Mouse (Mus musculus): Measurements from ENCODE around the gene Ssbp4. TPM values are rescaled to one million over a fixed set of nuclear protein-coding genes. Genes with fewer than 3 reads are reported as not detected.
A peak's percentile ranks its signal among the peaks of the same experiment; 100 is the strongest.

Gene Ssbp4
- total RNA-seq (2021): 10 to 100 TPM; 31.1 to 40.1 TPM
- long read RNA-seq, experiment 1, transcript Ssbp4-201 (17 exons, 1,475 nt): major isoform, 8 of 58 reads
- long read RNA-seq, experiment 1, partial matches to known transcripts: 11 of 58 reads
- long read RNA-seq, experiment 1, other reads (novel, unspliced or antisense): 39 of 58 reads
- long read RNA-seq, experiment 2, transcript Ssbp4-201 (17 exons, 1,475 nt): major isoform, 12 of 39 reads
- long read RNA-seq, experiment 2, partial matches to known transcripts: 7 of 39 reads
- long read RNA-seq, experiment 2, other reads (novel, unspliced or antisense): 19 of 39 reads

GRCm38 (mm10) chr8:70608749-70609367 lies at the start of gene Ssbp4:
Ssbp4 (minus strand) TSS chr8:70608872.
- no peak for DNase-seq

- no peak for DNase-seq
These were observed 49.1 kb upstream of the Ssbp4 start for GRCm38 (mm10) chr8:70657739-70658138.

- DNase-seq: no peak
These were observed 48.5 kb upstream of the Ssbp4 start for GRCm38 (mm10) chr8:70657214-70657613.

GRCm38 (mm10) chr8:70656193-70656790 lies 47.6 kb upstream of the Ssbp4 start:
- no peak for DNase-seq

GRCm38 (mm10) chr8:70655469-70655868 lies 46.8 kb upstream of the Ssbp4 start:
- DNase-seq: no peak

- DNase-seq: no peak
These were observed 45.4 kb upstream of the Ssbp4 start for GRCm38 (mm10) chr8:70654121-70654520.

- peak; percentile 54 for DNase-seq
These were observed 44.6 kb upstream of the Ssbp4 start for GRCm38 (mm10) chr8:70653226-70653625.

- DNase-seq: no peak
These were observed 41.7 kb upstream of the Ssbp4 start for GRCm38 (mm10) chr8:70650351-70650750.

GRCm38 (mm10) chr8:70649324-70649723 lies 40.7 kb upstream of the Ssbp4 start:
- peak; percentile 67 for DNase-seq

GRCm38 (mm10) chr8:70648921-70649320 lies 40.2 kb upstream of the Ssbp4 start:
- DNase-seq: no peak

GRCm38 (mm10) chr8:70648164-70648442 lies 39.4 kb upstream of the Ssbp4 start:
- no peak for DNase-seq

GRCm38 (mm10) chr8:70647343-70648163 lies 38.9 kb upstream of the Ssbp4 start:
- DNase-seq: no peak

- DNase-seq: no peak
These were observed 38.1 kb upstream of the Ssbp4 start for GRCm38 (mm10) chr8:70646775-70647174.

- DNase-seq: no peak
These were observed 37.7 kb upstream of the Ssbp4 start for GRCm38 (mm10) chr8:70646369-70646768.

- no peak for DNase-seq
These were observed 37.0 kb upstream of the Ssbp4 start for GRCm38 (mm10) chr8:70645501-70646224.

- DNase-seq: no peak
These were observed 35.4 kb upstream of the Ssbp4 start for GRCm38 (mm10) chr8:70644065-70644464.

GRCm38 (mm10) chr8:70643019-70643418 lies 34.3 kb upstream of the Ssbp4 start:
- DNase-seq: no peak

GRCm38 (mm10) chr8:70638752-70639151 lies 30.1 kb upstream of the Ssbp4 start:
- DNase-seq: no peak

- no peak for DNase-seq
These were observed 28.2 kb upstream of the Ssbp4 start for GRCm38 (mm10) chr8:70636838-70637237.

GRCm38 (mm10) chr8:70635527-70635926 lies 26.9 kb upstream of the Ssbp4 start:
- DNase-seq: no peak

GRCm38 (mm10) chr8:70634066-70634465 lies 25.4 kb upstream of the Ssbp4 start:
- DNase-seq: peak; percentile 68

GRCm38 (mm10) chr8:70632346-70632892 lies 23.7 kb upstream of the Ssbp4 start, which contains the start of gene Gdf15:
Gdf15 (minus strand) TSS chr8:70632456.
- DNase-seq: no peak

Measured in gastrocnemius, postnatal 10 days (tissue).